Mouse (Mus musculus) lung, adult 2 months (tissue): ENCODE measurements around the gene Phka1. TPM values are rescaled to one million over a fixed set of nuclear protein-coding genes. Genes with fewer than 3 reads are reported as not detected.

ENCODE experiments used
- DNase-seq: peaks from one replicate; pipeline ENCODE4 v3.0.0; 2022
- H3K4me1 ChIP-seq: fragments of 200-500 bp; 2 replicates; pipeline ENCODE4 v1.6.1; 2011; ENCODE audit warnings: low read length; ENCODE audit not compliant: control insufficient read depth, insufficient read depth
- H3K4me3 ChIP-seq: fragments of 200-500 bp; replicated peaks from 2 replicates; pipeline ENCODE3; 2011; ENCODE audit warnings: low read depth, mild to moderate bottlenecking, control low read depth, low read length; ENCODE audit errors: extremely low read depth
- CTCF ChIP-seq: fragments of 200-500 bp; IDR thresholded peaks from 2 replicates; pipeline ENCODE4 v1.5.1; 2011; ENCODE audit warnings: mild to moderate bottlenecking, low read length, control low read depth; ENCODE audit not compliant: insufficient read depth
- POLR2A ChIP-seq: fragments of 200-500 bp; IDR thresholded peaks from 2 replicates; pipeline ENCODE4 v1.6.1; 2011; ENCODE audit warnings: low read depth, mild to moderate bottlenecking, control low read depth, low read length, borderline replicate concordance; ENCODE audit errors: extremely low read depth
- WGBS: fragments of 180-500 bp; shearing (Covaris S2); methylation state at CpG from one replicate; pipeline ENCODE4 v1.1.7; 2018; 5-methylcytosine and 5-hydroxymethylcytosine counted together
- polyA plus RNA-seq: library from polyadenylated mRNA; depleted of rRNA; stranded (reverse); fragments of >200 nt; gene quantifications from 2 replicates; pipeline ENCODE4 v1.2.3, GENCODE M21; 2012

Phka1 gene
- polyA plus RNA-seq, 1 experiment: 9.1 TPM

- DNase-seq: peak; percentile 17
- no peak overlapping the region for H3K4me3 ChIP-seq
- TF ChIP-seq POLR2A: no peak
- TF ChIP-seq CTCF: no peak
- no peaks in the 10 kb centered on the region; the same call in 1 of the 2 replicates for H3K4me1 ChIP-seq
- 17% methylated on average over 1 of the region's 1 CpGs for WGBS
These were observed 72.9 kb downstream of the Phka1 start for GRCm38 (mm10) chrX:102571186-102571585.

GRCm38 (mm10) chrX:102556906-102557305 lies 87.1 kb downstream of the Phka1 start:
- no peaks in the 10 kb centered on the region for H3K4me1 ChIP-seq
- TF ChIP-seq POLR2A (no peak), CTCF (no peak)
- DNase-seq: no peak
- WGBS: 85% methylated on average over 7 of the region's 7 CpGs
- no peak overlapping the region for H3K4me3 ChIP-seq

- no peak for DNase-seq
- 45% methylated on average over 4 of the region's 4 CpGs for WGBS
These were observed 134.8 kb downstream of the Phka1 start for GRCm38 (mm10) chrX:102509205-102509604.

GRCm38 (mm10) chrX:102504644-102505481 lies 139.2 kb downstream of the Phka1 start, which contains the start of gene Hdac8:
Gene Hdac8 (minus strand): TSS chrX:102505359.
- 25% methylated on average over 27 of the region's 27 CpGs for WGBS

More at GRCm38 (mm10) chrX:102509205-102509604, 134.8 kb downstream of the Phka1 start:
- Histone ChIP-seq H3K4me3 (no peak overlapping the region), H3K4me1 (peaks cover 3% of the 10 kb centered on the region; the same call in 1 of the 2 replicates)
- TF ChIP-seq POLR2A (no peak), CTCF (no peak)

GRCm38 (mm10) chrX:102504179-102504578 lies 139.9 kb downstream of the Phka1 start:
- 0 out of 2 replicates have a peak, but pooled peaks cover 2% of the 10 kb centered on the region for H3K4me1 ChIP-seq
- 36% methylated on average over 10 of the region's 10 CpGs for WGBS
- H3K4me3 ChIP-seq: peak overlapping the region; percentile 81
- no peak for TF ChIP-seq POLR2A
- no peak for TF ChIP-seq CTCF
- no peak for DNase-seq

More at GRCm38 (mm10) chrX:102504644-102505481, 139.2 kb downstream of the Phka1 start, which contains the start of gene Hdac8:
- peak; percentile 42; the same call in 1 of the 2 replicates for TF ChIP-seq POLR2A
- no peak for TF ChIP-seq CTCF
- peak within 1 kb of the TSS; percentile 81 for H3K4me3 ChIP-seq
- H3K4me1 ChIP-seq: peaks cover 4% of the 10 kb centered on the region; the same call in 1 of the 2 replicates
- peak; percentile 43 for DNase-seq

- TF ChIP-seq CTCF (peak; percentile 3; the same call in 1 of the 2 replicates), POLR2A (no peak)
- DNase-seq: no peak
- 54% methylated on average over 6 of the region's 6 CpGs for WGBS
- Histone ChIP-seq H3K4me3 (no peak overlapping the region), H3K4me1 (no peaks in the 10 kb centered on the region)
These were observed 149.9 kb downstream of the Phka1 start for GRCm38 (mm10) chrX:102493992-102494730.

- 69% methylated on average over 7 of the region's 7 CpGs for WGBS
- TF ChIP-seq POLR2A (no peak), CTCF (no peak)
- DNase-seq: no peak
- Histone ChIP-seq H3K4me3 (no peak overlapping the region), H3K4me1 (no peaks in the 10 kb centered on the region)
These were observed 158.5 kb downstream of the Phka1 start for GRCm38 (mm10) chrX:102485575-102485974.

- 75% methylated on average over 4 of the region's 4 CpGs for WGBS
These were observed 164.4 kb downstream of the Phka1 start for GRCm38 (mm10) chrX:102479665-102480064.

GRCm38 (mm10) chrX:102478965-102479364 lies 165.1 kb downstream of the Phka1 start:
- no peak for DNase-seq
- TF ChIP-seq CTCF: peak; percentile 19; the same call in 1 of the 2 replicates
- TF ChIP-seq POLR2A: no peak
- WGBS: 26% methylated on average over 4 of the region's 4 CpGs
- Histone ChIP-seq H3K4me3 (no peak overlapping the region), H3K4me1 (no peaks in the 10 kb centered on the region)

More at GRCm38 (mm10) chrX:102479665-102480064, 164.4 kb downstream of the Phka1 start:
- H3K4me3 ChIP-seq: no peak overlapping the region
- no peaks in the 10 kb centered on the region for H3K4me1 ChIP-seq
- no peak for DNase-seq
- TF ChIP-seq POLR2A: no peak
- TF ChIP-seq CTCF: no peak
